Mouse (Mus musculus) testis, adult 2 months (tissue): Measurements from ENCODE around the gene Tor2a.

Experiments used
- CTCF ChIP-seq: fragments of 200-500 bp; IDR thresholded peaks from 2 replicates; pipeline ENCODE4 v1.5.1; 2012; ENCODE audit warnings: low read depth, mild to moderate bottlenecking, inconsistent platforms, low read length, moderate library complexity; ENCODE audit not compliant: control insufficient read depth, insufficient read depth, insufficient replicate concordance
- POLR2A ChIP-seq: fragments of 200-500 bp; IDR thresholded peaks from 2 replicates; pipeline ENCODE4 v1.6.1; 2012; ENCODE audit warnings: low read depth, mild to moderate bottlenecking, inconsistent platforms, low read length, moderate library complexity; ENCODE audit not compliant: control insufficient read depth

DNA sequence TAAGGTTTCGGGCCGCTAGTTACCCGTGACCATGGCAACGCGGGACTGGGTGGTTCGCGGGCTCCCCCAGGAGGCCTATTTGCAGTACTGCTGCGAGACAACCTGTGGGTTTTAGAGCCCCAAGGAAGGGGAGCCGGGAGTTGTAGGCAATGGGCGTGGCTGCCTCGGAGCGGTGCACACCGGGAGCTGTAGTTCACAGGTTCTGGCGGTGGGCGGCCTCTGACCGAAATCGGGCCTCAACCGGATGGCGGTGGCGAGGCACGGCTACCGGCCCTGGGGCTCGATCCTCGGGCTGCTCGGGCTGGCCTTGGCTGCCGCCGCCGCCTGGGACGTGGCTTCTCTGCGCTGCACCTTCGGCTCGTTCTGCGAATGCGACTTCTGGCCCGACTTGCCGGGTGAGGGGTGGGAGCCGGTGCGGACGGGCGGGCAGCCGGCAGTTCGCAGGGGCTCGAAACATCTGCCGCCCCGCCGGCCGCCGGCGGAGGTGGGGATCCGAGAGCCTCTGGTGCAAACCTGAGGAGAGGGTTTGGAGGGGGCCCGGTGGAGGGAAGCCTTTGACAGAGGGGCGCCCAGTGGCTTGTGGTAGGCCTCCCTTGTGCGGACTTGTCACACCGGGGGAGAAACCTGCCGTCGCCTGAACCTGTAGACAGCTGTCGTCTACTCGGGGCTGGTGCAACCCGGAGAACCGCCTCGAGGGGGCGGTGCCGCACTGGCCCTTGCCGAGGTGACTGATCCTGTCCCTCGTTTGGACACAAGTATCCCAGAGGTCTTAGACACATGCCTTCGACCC is at the start of gene Tor2a:
- TF ChIP-seq CTCF, result peak; percentile 87; the same call in 1 of the 2 replicates
- TF ChIP-seq POLR2A, result peak; percentile 56
